Mouse (Mus musculus) bone marrow, adult 2 months (tissue): ENCODE data around the gene Tex35.

Source experiments
- CTCF ChIP-seq: fragments of 200-500 bp; IDR thresholded peaks from 2 replicates; pipeline ENCODE4 v1.5.1; 2011; ENCODE audit warnings: low read length, control low read depth; ENCODE audit not compliant: control insufficient read depth, insufficient read depth
- POLR2A ChIP-seq: fragments of 200-500 bp; IDR thresholded peaks from 2 replicates; pipeline ENCODE4 v1.6.1; 2011; ENCODE audit warnings: low read depth, mild to moderate bottlenecking, control low read depth, low read length, borderline replicate concordance; ENCODE audit not compliant: control insufficient read depth

GRCm38 (mm10) chr1:157117440-157117839, 9.0 kb upstream of the Tex35 start:
- TF ChIP-seq CTCF (no peak), POLR2A (no peak)
